Comparison of ENCODE assay signal across 17 mouse cellular contexts in genomic region chr6:34938280-34938928, GRCm38 (mm10). TPM values are rescaled to one million over a fixed set of nuclear protein-coding genes. Genes with fewer than 3 reads are reported as not detected.
DNase-seq lines count a peak whose midpoint lies in the region; ATAC-seq lines count a peak whose summit lies in the region.
"Had no signal": no experiment of that assay in that cellular context is flagged by ENCODE, and none has a peak within 500 bp of the region (broad histone marks: within the 10 kb centered on the region; RNA-seq: fewer than 3 reads in every experiment).

No protein-coding gene starts in this region.

- H3K9me3 ChIP-seq in liver, embryonic 12.5 days (replicated peaks) = no peaks in the 10 kb centered on the region
- H3K9me3 ChIP-seq: heart, embryonic 15.5 days; kidney, embryonic 15.5 days; liver, embryonic 13.5 days; megakaryocyte, embryonic 14.5 days had no signal

- no peak overlapping the region for H3K9ac ChIP-seq in liver, embryonic 12.5 days
- H3K9ac ChIP-seq: heart, embryonic 15.5 days; kidney, embryonic 15.5 days; liver, embryonic 13.5 days had no signal

- no peak for ATAC-seq in liver, embryonic 12.5 days
- ATAC-seq in megakaryocyte, adult 5-6 weeks (ENCODE audit: poor library complexity, severe bottlenecking) = peak; percentile 83
- ATAC-seq: hindbrain, embryonic 16.5 days had no signal

- H3K27me3 ChIP-seq in liver, embryonic 12.5 days (replicated peaks) = 0 out of 2 replicates have a peak, but pooled peaks cover 1% of the 10 kb centered on the region
- H3K27me3 ChIP-seq: heart, embryonic 15.5 days; kidney, embryonic 15.5 days; liver, embryonic 13.5 days had no signal

- no peaks in the 10 kb centered on the region for H3K36me3 ChIP-seq in liver, embryonic 12.5 days
- H3K36me3 ChIP-seq: heart, embryonic 15.5 days; kidney, embryonic 15.5 days; liver, embryonic 13.5 days had no signal

- peaks cover 9% of the 10 kb centered on the region; the same call in 1 of the 2 replicates for H3K4me1 ChIP-seq in liver, embryonic 12.5 days
- peaks cover 5% of the 10 kb centered on the region; the same call in 1 of the 2 replicates for H3K4me1 ChIP-seq in brown adipose tissue, adult 24 weeks (ENCODE audit: control insufficient read depth, insufficient read depth, insufficient read length, low read length)
- H3K4me1 ChIP-seq: heart, embryonic 15.5 days; kidney, embryonic 15.5 days had no signal

- DNase-seq in liver = no peak
- peak; percentile 45 for DNase-seq in CD4-positive helper T cell, adult 2 months (ENCODE audit: low read depth, low spot score)
- DNase-seq in urinary bladder, adult 2 months (ENCODE audit: low spot score) = no peak
- DNase-seq in cerebellum, adult 8-10 months = no peak
- DNase-seq: cerebellum, adult 18-20 months; gastrocnemius, postnatal 36 days; liver, embryonic 13.5 days had no signal

- no peak overlapping the region for H3K4me2 ChIP-seq in liver, embryonic 12.5 days
- H3K4me2 ChIP-seq: heart, embryonic 15.5 days; kidney, embryonic 15.5 days; liver, embryonic 13.5 days had no signal

- H3K4me3 ChIP-seq in liver, embryonic 12.5 days = no peak overlapping the region
- H3K4me3 ChIP-seq in brown adipose tissue, adult 24 weeks (ENCODE audit: insufficient read depth, low read depth, low read length) = no peak overlapping the region
- H3K4me3 ChIP-seq: heart, embryonic 15.5 days; kidney, embryonic 15.5 days; liver, embryonic 13.5 days; megakaryocyte, embryonic 14.5 days had no signal

- 49% methylated on average over 7 of the region's 7 CpGs for WGBS in liver, embryonic 12.5 days (ENCODE audit: insufficient replicate concordance)

- H3K27ac ChIP-seq in liver, embryonic 12.5 days = 0 out of 2 replicates have a peak overlapping the region, but pooled peaks have one; percentile 24
- peak overlapping the region; percentile 33 for H3K27ac ChIP-seq in brown adipose tissue, adult 24 weeks (replicated peaks; ENCODE audit: low read depth, low read length)
- H3K27ac ChIP-seq: heart, embryonic 15.5 days; kidney, embryonic 15.5 days; liver, embryonic 13.5 days had no signal

RNA-seq across cellular contexts. Expression of gene Stra8, which starts 18.4 kb away (rescaled TPM):
- not detected in 2 replicates for polyA plus RNA-seq in liver, embryonic 12.5 days (2016; fragmentation: Nextera tagmentation; extraction: Ambion mirVana)
- not detected in 2 replicates for polyA plus RNA-seq in brown adipose tissue, adult 24 weeks (2012; ENCODE audit: insufficient read depth, insufficient read length, missing spikeins)
- total RNA-seq in megakaryocyte, adult 5-6 weeks (2015) = not detected in 2 replicates
- not detected in 2 replicates for total RNA-seq in megakaryocyte, adult 5-6 weeks (2017)
- polyA plus RNA-seq in urinary bladder, adult 2 months (2012; rRNA removed) = not detected in 2 replicates
- total RNA-seq: gastrocnemius, postnatal 36 days; layer of hippocampus, adult 8-10 months; left cerebral cortex, adult 8-10 months; neutrophil, adult 5-6 weeks had no signal
- polyA plus RNA-seq: heart, embryonic 15.5 days; hindbrain, embryonic 16.5 days; kidney, embryonic 15.5 days; liver, embryonic 13.5 days had no signal

RNA-seq across cellular contexts. Expression of gene Wdr91, which starts 27.7 kb away (rescaled TPM):
- polyA plus RNA-seq in liver, embryonic 12.5 days (2016; fragmentation: Nextera tagmentation; extraction: Ambion mirVana) = 14.2 and 18.6 TPM in 2 replicates
- polyA plus RNA-seq in brown adipose tissue, adult 24 weeks (2012; ENCODE audit: insufficient read depth, insufficient read length, missing spikeins) = 12.4 and 13.9 TPM in 2 replicates
- 4.2 and 7.6 TPM in 2 replicates for total RNA-seq in megakaryocyte, adult 5-6 weeks (2015)
- 19.6 and 27.5 TPM in 2 replicates for total RNA-seq in megakaryocyte, adult 5-6 weeks (2017)
- 12.7 and 13.6 TPM in 2 replicates for polyA plus RNA-seq in urinary bladder, adult 2 months (2012; rRNA removed)

RNA-seq across cellular contexts. Expression of gene Slc23a4, which starts 49.8 kb away (rescaled TPM):
- 0.33 and 0.35 TPM in 2 replicates for polyA plus RNA-seq in liver, embryonic 12.5 days (2016; fragmentation: Nextera tagmentation; extraction: Ambion mirVana)
- polyA plus RNA-seq in brown adipose tissue, adult 24 weeks (2012; ENCODE audit: insufficient read depth, insufficient read length, missing spikeins) = not detected in 2 replicates
- total RNA-seq in megakaryocyte, adult 5-6 weeks (2015) = 0.36 TPM in 1 of 2 replicates, not detected in the other
- 0.11 and 0.73 TPM in 2 replicates for total RNA-seq in megakaryocyte, adult 5-6 weeks (2017)
- 0.66 and 1.5 TPM in 2 replicates for polyA plus RNA-seq in urinary bladder, adult 2 months (2012; rRNA removed)
- total RNA-seq: gastrocnemius, postnatal 36 days had no signal
